Mouse (Mus musculus) limb, embryonic 11.5 days (tissue): ENCODE results near the gene Ablim2. TPM values are rescaled to one million over a fixed set of nuclear protein-coding genes. Genes with fewer than 3 reads are reported as not detected.

ENCODE experiments used
- ATAC-seq: fragments of 200-750 bp; cut with Nextera tagmentation; 2 replicates; pipeline ENCODE4 v1.8.0; 2017; ENCODE audit warnings: low read depth; ENCODE audit not compliant: insufficient number of reproducible peaks, low FRiP score, low TSS enrichment
- DNase-seq: peaks from one replicate; pipeline ENCODE4 v3.0.0-alpha.2; 2015; ENCODE audit warnings: low spot score
- H3K27ac ChIP-seq: fragments of 300-500 bp; sonication (generic); replicated peaks from 2 replicates; pipeline ENCODE4 v1.5.1; 2014; ENCODE audit warnings: low read depth, mild to moderate bottlenecking, low read length
- H3K27me3 ChIP-seq: fragments of 300-500 bp; sonication (generic); 2 replicates; pipeline ENCODE4 v1.6.1; 2014; ENCODE audit warnings: mild to moderate bottlenecking, low read length, mixed read lengths; ENCODE audit not compliant: control insufficient read depth, insufficient read depth
- H3K36me3 ChIP-seq: fragments of 300-500 bp; sonication (generic); 2 replicates; pipeline ENCODE4 v1.6.1; 2014; ENCODE audit warnings: mild to moderate bottlenecking, low read length, moderate library complexity, mixed read lengths; ENCODE audit not compliant: control insufficient read depth, insufficient read depth
- H3K4me1 ChIP-seq: fragments of 300-500 bp; sonication (generic); 2 replicates; pipeline ENCODE4 v1.6.1; 2014; ENCODE audit warnings: low read length, mixed read lengths; ENCODE audit not compliant: control insufficient read depth, insufficient read depth
- H3K4me2 ChIP-seq: fragments of 300-500 bp; sonication (generic); 2 replicates; pipeline ENCODE4 v1.6.1; 2014; ENCODE audit warnings: low read depth, mild to moderate bottlenecking, moderate library complexity; ENCODE audit not compliant: severe bottlenecking
- H3K4me3 ChIP-seq: fragments of 300-500 bp; sonication (generic); 2 replicates; pipeline ENCODE4 v1.5.1; 2014; ENCODE audit warnings: low read depth, low read length
- H3K9ac ChIP-seq: fragments of 300-500 bp; sonication (generic); 2 replicates; pipeline ENCODE4 v1.6.1; 2014; ENCODE audit warnings: mild to moderate bottlenecking, low read length
- H3K9me3 ChIP-seq: fragments of 300-500 bp; sonication (generic); 2 replicates; pipeline ENCODE4 v1.6.1; 2016; ENCODE audit warnings: low read length; ENCODE audit not compliant: control insufficient read depth
- WGBS: fragments of 180-500 bp; shearing (Covaris S2); extraction: QIAGEN DNeasy Blood & Tissue Kit; methylation state at CpG from one replicate; pipeline ENCODE4 v1.1.7; 2014; 5-methylcytosine and 5-hydroxymethylcytosine counted together
- polyA plus RNA-seq: library from polyadenylated mRNA; unstranded; fragments of >200 nt; fragmentation: Nextera tagmentation; extraction: Ambion mirVana; gene quantifications from 2 replicates; pipeline ENCODE4 v1.2.1, GENCODE M21; 2014

Gene Ablim2
- polyA plus RNA-seq, 1 experiment from 2014 or later = 1.3 TPM

DNA sequence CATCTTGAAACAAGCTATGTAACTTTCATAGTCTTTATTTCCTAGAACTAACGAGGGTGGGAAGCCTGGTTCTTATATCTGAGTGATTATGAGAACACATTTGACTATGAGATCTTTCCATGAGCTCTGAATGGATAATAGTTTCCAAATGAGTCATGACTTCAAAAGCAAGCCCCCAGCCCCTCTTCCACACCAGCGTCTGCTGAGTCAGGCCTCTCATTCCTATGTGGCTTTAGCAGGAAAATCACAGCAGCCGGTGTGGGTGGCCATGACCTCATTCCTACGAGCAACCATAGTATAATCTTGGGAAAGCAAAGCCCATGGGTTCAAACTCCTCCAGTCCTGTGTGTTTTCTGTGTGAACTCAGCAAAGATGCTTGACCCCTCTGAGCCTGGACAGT lies 112.3 kb downstream of the Ablim2 start:
- H3K4me2 ChIP-seq = no peak overlapping the region
- H3K27ac ChIP-seq = no peak overlapping the region
- DNase-seq (no peak), ATAC-seq (no peak)
- H3K4me3 ChIP-seq = no peak overlapping the region
- no peak overlapping the region for H3K9ac ChIP-seq
- H3K4me1 ChIP-seq = no peaks in the 10 kb centered on the region
- WGBS = 68% methylated on average over 4 of the region's 4 CpGs
- H3K36me3 ChIP-seq = no peaks in the 10 kb centered on the region
- no peaks in the 10 kb centered on the region for H3K9me3 ChIP-seq
- H3K27me3 ChIP-seq = no peaks in the 10 kb centered on the region

DNA sequence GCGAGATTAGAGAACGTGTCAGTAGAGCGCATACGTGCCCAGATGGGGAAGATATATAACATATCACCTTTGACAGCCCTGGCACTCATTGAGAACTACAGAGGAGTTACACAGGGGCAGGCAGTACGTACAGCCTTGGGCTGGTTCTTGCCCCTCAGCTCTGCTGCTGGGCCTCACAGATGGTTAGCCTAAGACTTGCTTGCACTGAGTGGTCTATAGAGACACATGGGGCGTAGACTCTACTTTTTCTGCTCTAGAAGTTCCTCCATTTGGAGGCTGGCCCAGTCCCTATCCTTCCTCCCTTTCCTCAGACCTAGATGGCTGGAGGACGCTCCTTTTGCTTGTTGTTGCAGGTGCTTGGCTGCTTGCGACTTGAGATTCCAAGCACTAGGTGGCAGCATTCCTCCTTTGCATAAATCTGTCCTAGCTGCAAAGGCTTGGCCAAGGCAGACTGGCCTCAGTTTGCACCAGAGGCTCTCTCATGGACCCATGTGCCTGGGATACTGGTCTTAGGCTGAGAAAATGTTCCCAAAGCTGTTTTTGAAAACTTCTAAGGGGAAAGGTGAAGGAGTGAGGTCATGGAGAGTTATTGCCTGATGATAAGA lies 112.8 kb downstream of the Ablim2 start:
- Histone ChIP-seq H3K27me3 (no peaks in the 10 kb centered on the region), H3K9ac (no peak overlapping the region), H3K27ac (no peak overlapping the region), H3K4me3 (no peak overlapping the region), H3K9me3 (no peaks in the 10 kb centered on the region), H3K36me3 (no peaks in the 10 kb centered on the region), H3K4me1 (no peaks in the 10 kb centered on the region), H3K4me2 (no peak overlapping the region)
- DNase-seq = peak; percentile 81
- WGBS = 59% methylated on average over 8 of the region's 8 CpGs
- ATAC-seq = peak; percentile 67; the same call in 1 of the 2 replicates

DNA sequence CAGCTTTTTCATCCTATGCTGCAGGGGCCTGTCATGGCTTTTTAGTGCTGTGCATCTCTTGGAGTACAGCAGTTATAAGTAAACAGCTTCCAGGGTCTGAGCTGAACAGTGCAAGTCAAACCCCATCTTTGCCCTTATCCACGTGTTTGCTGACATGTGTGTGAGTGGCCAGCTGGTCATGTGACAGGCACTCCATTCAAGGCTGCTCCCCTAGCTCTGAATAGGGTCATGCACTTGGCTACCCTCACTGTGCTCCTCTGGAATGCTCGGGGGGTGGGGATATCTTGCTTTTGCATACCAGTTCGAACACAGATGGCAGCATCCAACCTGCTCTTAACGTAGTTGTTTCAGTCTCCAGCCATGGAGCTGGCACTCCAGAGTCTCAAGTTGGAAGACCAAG lies 115.7 kb downstream of the Ablim2 start:
- ATAC-seq (no peak), DNase-seq (no peak)
- H3K4me2 ChIP-seq = no peak overlapping the region
- H3K9me3 ChIP-seq = no peaks in the 10 kb centered on the region
- H3K4me1 ChIP-seq = no peaks in the 10 kb centered on the region
- WGBS = 56% methylated on average over 4 of the region's 4 CpGs
- H3K27me3 ChIP-seq = no peaks in the 10 kb centered on the region
- H3K4me3 ChIP-seq = no peak overlapping the region
- no peak overlapping the region for H3K27ac ChIP-seq
- no peak overlapping the region for H3K9ac ChIP-seq
- H3K36me3 ChIP-seq = no peaks in the 10 kb centered on the region

DNA sequence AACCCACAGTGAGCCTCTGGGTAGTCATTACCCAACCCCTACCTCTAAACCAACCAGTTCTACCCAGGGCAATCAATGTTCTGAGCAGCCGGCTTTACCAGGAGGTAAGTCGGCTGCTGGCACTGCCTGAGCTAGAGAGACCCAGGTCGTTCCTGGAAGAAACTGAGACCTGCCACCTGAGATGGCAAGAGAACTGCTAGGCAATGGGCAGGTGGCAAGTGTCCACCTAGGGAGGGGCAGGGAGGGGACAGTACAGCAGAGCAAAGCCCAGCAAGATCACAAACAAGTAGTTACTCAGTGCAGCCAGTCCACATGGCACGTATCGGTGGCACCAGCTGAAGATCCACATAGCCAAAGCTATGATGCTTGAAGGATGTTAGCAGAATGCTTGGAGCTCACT lies 118.6 kb downstream of the Ablim2 start:
- WGBS = 89% methylated on average over 5 of the region's 5 CpGs

DNA sequence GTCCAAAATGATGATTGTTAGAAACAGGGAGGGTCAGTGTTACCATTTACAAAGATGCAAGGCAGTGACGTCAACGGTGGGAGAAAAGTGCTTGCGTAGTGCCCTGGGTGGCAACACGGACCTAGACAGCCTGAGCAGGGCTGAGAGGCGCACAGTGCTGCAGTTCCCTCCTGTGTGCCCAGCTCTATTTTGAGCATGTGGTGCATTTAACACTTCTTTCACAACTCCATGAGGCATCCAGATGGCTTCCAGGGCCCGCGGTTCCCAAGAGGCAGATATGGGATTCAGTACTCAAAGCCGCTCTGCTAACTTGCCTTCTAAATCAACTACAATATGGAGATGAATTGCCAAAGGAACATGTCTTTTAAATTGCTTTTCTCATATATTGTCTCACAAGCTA lies 121.5 kb downstream of the Ablim2 start:
- no peak for ATAC-seq
- H3K9ac ChIP-seq = no peak overlapping the region
- WGBS = 88% methylated on average over 8 of the region's 8 CpGs
- no peak overlapping the region for H3K27ac ChIP-seq
- no peaks in the 10 kb centered on the region for H3K9me3 ChIP-seq
- H3K4me2 ChIP-seq = no peak overlapping the region
- no peak overlapping the region for H3K4me3 ChIP-seq
- no peaks in the 10 kb centered on the region for H3K36me3 ChIP-seq
- no peaks in the 10 kb centered on the region for H3K4me1 ChIP-seq
- H3K27me3 ChIP-seq = no peaks in the 10 kb centered on the region
- DNase-seq = no peak

More for the DNA sequence above, 118.6 kb downstream of the Ablim2 start:
- no peak overlapping the region for H3K4me3 ChIP-seq
- no peak overlapping the region for H3K4me2 ChIP-seq
- no peaks in the 10 kb centered on the region for H3K27me3 ChIP-seq
- no peak overlapping the region for H3K27ac ChIP-seq
- no peak overlapping the region for H3K9ac ChIP-seq
- no peaks in the 10 kb centered on the region for H3K4me1 ChIP-seq
- DNase-seq (no peak), ATAC-seq (no peak)
- H3K9me3 ChIP-seq = no peaks in the 10 kb centered on the region
- no peaks in the 10 kb centered on the region for H3K36me3 ChIP-seq

DNA sequence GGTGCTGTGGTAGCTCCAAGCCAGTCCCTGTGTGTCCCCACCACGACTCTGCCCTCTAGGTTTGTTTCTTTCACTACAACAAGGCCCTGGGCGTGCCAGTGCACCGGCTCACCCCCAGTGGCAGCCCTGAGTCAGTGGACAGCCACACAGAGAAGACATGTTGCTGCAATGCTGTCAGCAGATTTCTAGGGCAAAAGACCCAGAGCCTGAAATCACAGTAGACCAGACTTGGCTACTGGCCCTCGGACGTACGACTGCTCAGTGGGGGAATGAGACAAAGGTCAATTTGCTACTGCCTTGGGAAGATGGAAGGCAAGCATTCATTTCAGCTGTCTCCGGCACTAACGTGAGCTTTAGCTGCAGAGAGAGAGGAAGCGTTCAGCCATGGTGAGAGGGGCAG lies 124.7 kb downstream of the Ablim2 start:
- H3K36me3 ChIP-seq = no peaks in the 10 kb centered on the region
- 70% methylated on average over 9 of the region's 9 CpGs for WGBS
- no peak overlapping the region for H3K9ac ChIP-seq
- H3K4me1 ChIP-seq = no peaks in the 10 kb centered on the region
- no peaks in the 10 kb centered on the region for H3K9me3 ChIP-seq
- no peak overlapping the region for H3K4me3 ChIP-seq
- no peaks in the 10 kb centered on the region for H3K27me3 ChIP-seq
- DNase-seq = no peak
- no peak for ATAC-seq
- H3K4me2 ChIP-seq = no peak overlapping the region
- H3K27ac ChIP-seq = no peak overlapping the region

DNA sequence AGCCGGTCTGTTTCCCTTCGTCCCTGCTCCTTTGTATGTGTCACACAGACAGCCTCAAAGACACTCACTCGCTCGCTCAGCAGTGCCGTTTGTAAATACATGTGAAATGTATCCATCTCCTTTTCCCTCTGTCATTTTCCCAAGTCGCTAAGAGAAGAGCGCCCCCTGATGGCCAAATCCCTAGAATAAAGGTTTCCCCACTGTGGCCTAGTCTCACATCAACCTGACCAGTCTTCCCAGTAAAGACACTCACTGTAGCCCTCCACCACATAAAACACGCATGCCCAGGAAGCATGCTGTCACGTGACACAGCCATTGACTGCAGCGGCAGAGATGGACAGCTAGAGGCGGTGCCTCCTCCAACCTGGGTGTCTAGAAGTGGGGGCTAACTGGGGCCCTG lies 126.6 kb downstream of the Ablim2 start:
- no peak overlapping the region for H3K27ac ChIP-seq
- no peaks in the 10 kb centered on the region for H3K36me3 ChIP-seq
- no peaks in the 10 kb centered on the region for H3K4me1 ChIP-seq
- no peak overlapping the region for H3K4me2 ChIP-seq
- H3K4me3 ChIP-seq = no peak overlapping the region
- 38% methylated on average over 11 of the region's 11 CpGs for WGBS
- H3K27me3 ChIP-seq = no peaks in the 10 kb centered on the region
- no peak for ATAC-seq
- H3K9me3 ChIP-seq = no peaks in the 10 kb centered on the region
- DNase-seq = peak; percentile 71
- no peak overlapping the region for H3K9ac ChIP-seq

DNA sequence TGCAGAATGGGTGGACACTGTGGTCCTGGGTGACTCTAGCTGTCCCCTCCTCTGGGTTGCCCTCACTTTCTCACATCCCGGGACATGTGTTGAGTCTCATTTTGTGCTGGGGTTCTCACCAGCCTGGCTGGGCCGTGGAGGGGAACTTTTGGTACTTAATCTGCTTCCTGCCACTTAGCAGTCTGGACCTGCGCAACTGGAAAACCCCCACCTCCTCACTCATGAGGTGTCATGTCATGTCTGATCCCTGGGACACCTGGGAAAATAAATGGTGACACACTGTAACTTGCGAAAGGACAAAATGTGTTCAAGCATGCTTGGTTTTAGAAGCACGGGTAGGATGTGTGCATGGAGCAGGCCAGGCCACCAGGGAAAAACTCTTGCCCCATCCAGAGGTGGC lies 127.0 kb downstream of the Ablim2 start:
- H3K9me3 ChIP-seq = no peaks in the 10 kb centered on the region
- no peak overlapping the region for H3K4me2 ChIP-seq
- H3K27me3 ChIP-seq = no peaks in the 10 kb centered on the region
- H3K4me1 ChIP-seq = no peaks in the 10 kb centered on the region
- no peaks in the 10 kb centered on the region for H3K36me3 ChIP-seq
- H3K4me3 ChIP-seq = no peak overlapping the region
- DNase-seq = no peak
- 87% methylated on average over 5 of the region's 5 CpGs for WGBS
- no peak for ATAC-seq
- no peak overlapping the region for H3K9ac ChIP-seq
- no peak overlapping the region for H3K27ac ChIP-seq

DNA sequence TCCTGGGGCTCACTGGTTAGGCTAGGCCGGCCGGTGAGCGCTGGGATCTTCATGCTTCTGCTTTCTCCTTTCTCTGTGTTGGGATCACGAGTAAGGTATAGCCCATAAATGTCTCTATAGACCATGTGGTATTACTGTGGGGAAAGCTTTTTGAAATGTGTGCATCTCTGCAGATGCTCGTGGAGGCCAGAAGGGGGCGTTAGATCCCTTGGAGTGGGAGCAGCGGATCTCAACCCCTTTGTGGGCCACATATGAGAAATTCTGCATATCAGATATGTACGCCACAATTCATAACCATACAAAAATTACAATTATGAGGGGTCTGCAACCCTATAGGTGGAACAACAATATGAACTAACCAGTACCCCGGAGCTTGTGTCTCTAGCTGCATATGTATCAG lies 131.3 kb downstream of the Ablim2 start:
- 51% methylated on average over 9 of the region's 9 CpGs for WGBS

More for the DNA sequence above, 131.3 kb downstream of the Ablim2 start:
- no peak for ATAC-seq
- Histone ChIP-seq H3K27ac (no peak overlapping the region), H3K36me3 (no peaks in the 10 kb centered on the region), H3K4me1 (no peaks in the 10 kb centered on the region), H3K4me3 (no peak overlapping the region), H3K4me2 (no peak overlapping the region), H3K9me3 (no peaks in the 10 kb centered on the region), H3K27me3 (0 out of 2 replicates have a peak, but pooled peaks cover 3% of the 10 kb centered on the region), H3K9ac (no peak overlapping the region)
- no peak for DNase-seq
